Mouse (Mus musculus): ENCODE data around the gene Depdc1a.

GRCm38 (mm10) chr3:159548303-159548702, 53.1 kb downstream of the Depdc1a start:
- TF ChIP-seq POLR2A (IDR thresholded peaks at IDR 0.05; ENCODE audit: borderline replicate concordance, insufficient read depth, low read length) (no peak), CTCF (IDR thresholded peaks at IDR 0.05; ENCODE audit: borderline replicate concordance, insufficient read depth, low read depth, low read length) (no peak; the same call in 1 of the 2 replicates)
